In genomic region chr9:68976851-68977250, GRCm38 (mm10) we compare ENCODE assay signal across 33 mouse cellular contexts.
DNase-seq lines count a peak whose midpoint lies in the region; ATAC-seq and TF ChIP-seq lines count a peak whose summit lies in the region.
"Had no signal": no experiment of that assay in that cellular context is flagged by ENCODE, and none has a peak within 500 bp of the region (broad histone marks: within the 10 kb centered on the region; RNA-seq: fewer than 3 reads in every experiment).

No protein-coding gene starts in this region.

- H3K36me3 ChIP-seq in embryonic facial prominence, embryonic 11.5 days (replicated peaks; ENCODE audit: control insufficient read depth, insufficient read depth, low read depth, low read length): no peaks in the 10 kb centered on the region
- no peaks in the 10 kb centered on the region for H3K36me3 ChIP-seq in embryonic facial prominence, embryonic 10.5 days (replicated peaks)
- no peaks in the 10 kb centered on the region for H3K36me3 ChIP-seq in midbrain, embryonic 10.5 days
- H3K36me3 ChIP-seq in midbrain, postnatal 0 days (ENCODE audit: insufficient read depth, low read length): no peaks in the 10 kb centered on the region
- H3K36me3 ChIP-seq in forebrain, postnatal 0 days (ENCODE audit: insufficient read depth): no peaks in the 10 kb centered on the region
- no peaks in the 10 kb centered on the region for H3K36me3 ChIP-seq in midbrain, embryonic 15.5 days (replicated peaks)
- H3K36me3 ChIP-seq: embryonic facial prominence, embryonic 12.5 days; heart, embryonic 13.5 days; hindbrain, embryonic 10.5 days; neural tube, embryonic 12.5 days had no signal

- no peak overlapping the region for H3K4me2 ChIP-seq in embryonic facial prominence, embryonic 11.5 days (ENCODE audit: low read depth, low read length)
- no peak overlapping the region for H3K4me2 ChIP-seq in midbrain, postnatal 0 days (ENCODE audit: low read depth, low read length, poor library complexity, severe bottlenecking)
- no peak overlapping the region for H3K4me2 ChIP-seq in forebrain, postnatal 0 days (ENCODE audit: low read depth)
- H3K4me2 ChIP-seq in midbrain, embryonic 15.5 days: no peak overlapping the region
- H3K4me2 ChIP-seq: embryonic facial prominence, embryonic 12.5 days; heart, embryonic 13.5 days; lung, embryonic 14.5 days; neural tube, embryonic 12.5 days had no signal

- WGBS in embryonic facial prominence, embryonic 11.5 days: 51% methylated on average over 4 of the region's 4 CpGs
- 49% methylated on average over 4 of the region's 4 CpGs for WGBS in embryonic facial prominence, embryonic 10.5 days
- WGBS in midbrain, embryonic 10.5 days: 19% methylated on average over 4 of the region's 4 CpGs
- WGBS in midbrain, postnatal 0 days: 33% methylated on average over 4 of the region's 4 CpGs
- WGBS in forebrain, postnatal 0 days: 11% methylated on average over 4 of the region's 4 CpGs
- WGBS in midbrain, embryonic 15.5 days: 20% methylated on average over 4 of the region's 4 CpGs

- no peaks in the 10 kb centered on the region for H3K9me3 ChIP-seq in embryonic facial prominence, embryonic 11.5 days (replicated peaks; ENCODE audit: control insufficient read depth, low read length)
- no peaks in the 10 kb centered on the region for H3K9me3 ChIP-seq in embryonic facial prominence, embryonic 10.5 days
- no peaks in the 10 kb centered on the region for H3K9me3 ChIP-seq in midbrain, embryonic 10.5 days (replicated peaks)
- H3K9me3 ChIP-seq in midbrain, postnatal 0 days (ENCODE audit: low read length): no peaks in the 10 kb centered on the region
- H3K9me3 ChIP-seq in forebrain, postnatal 0 days (ENCODE audit: low read length): no peaks in the 10 kb centered on the region
- no peaks in the 10 kb centered on the region for H3K9me3 ChIP-seq in midbrain, embryonic 15.5 days
- H3K9me3 ChIP-seq: embryonic facial prominence, embryonic 12.5 days; heart, embryonic 13.5 days; hindbrain, embryonic 10.5 days; neural tube, embryonic 12.5 days had no signal

- no peak overlapping the region for H3K9ac ChIP-seq in embryonic facial prominence, embryonic 11.5 days (replicated peaks; ENCODE audit: low read length)
- H3K9ac ChIP-seq in midbrain, postnatal 0 days (replicated peaks; ENCODE audit: low read length, poor library complexity, severe bottlenecking): no peak overlapping the region
- H3K9ac ChIP-seq in forebrain, postnatal 0 days: no peak overlapping the region
- H3K9ac ChIP-seq in midbrain, embryonic 15.5 days: no peak overlapping the region
- H3K9ac ChIP-seq: embryonic facial prominence, embryonic 12.5 days; heart, embryonic 13.5 days; liver, embryonic 14.5 days; lung, embryonic 14.5 days; neural tube, embryonic 12.5 days had no signal

- TF ChIP-seq CTCF in midbrain, postnatal 0 days (IDR thresholded peaks at IDR 0.05): no peak
- TF ChIP-seq CTCF in forebrain, postnatal 0 days (IDR thresholded peaks at IDR 0.05; ENCODE audit: low read depth): no peak

- peak; percentile 51 for DNase-seq in embryonic facial prominence, embryonic 11.5 days (ENCODE audit: low spot score)
- no peak for DNase-seq in embryonic facial prominence, embryonic 10.5 days (ENCODE audit: low spot score)
- no peak for DNase-seq in midbrain, embryonic 10.5 days (ENCODE audit: low spot score)
- DNase-seq in midbrain, postnatal 0 days (ENCODE audit: low spot score): no peak
- DNase-seq in forebrain, postnatal 0 days: peak; percentile 14
- DNase-seq in ovary, postnatal 14 days (ENCODE audit: low spot score): no peak
- DNase-seq in embryo, embryonic 9.5 days (ENCODE audit: extremely low spot score): no peak
- DNase-seq: adrenal gland, adult 2 months; adrenal gland, postnatal 36 days; cerebellum, adult 2 months; cerebellum, postnatal 14 days; heart, adult 2 months; heart, postnatal 14 days; kidney, adult 8-10 months; layer of hippocampus, adult 9-11 months; liver; lung, embryonic 14.5 days; lung, postnatal 14 days; right cerebral cortex, postnatal 14 days; thymus, adult 18-20 months; thymus, postnatal 25 days had no signal

- H3K27me3 ChIP-seq in embryonic facial prominence, embryonic 11.5 days (ENCODE audit: control insufficient read depth, insufficient read depth, low read length): no peaks in the 10 kb centered on the region
- peaks cover 44% of the 10 kb centered on the region for H3K27me3 ChIP-seq in embryonic facial prominence, embryonic 10.5 days (replicated peaks; ENCODE audit: low read depth, poor library complexity, severe bottlenecking)
- H3K27me3 ChIP-seq in midbrain, embryonic 10.5 days (ENCODE audit: low read depth, poor library complexity, severe bottlenecking): peaks cover 55% of the 10 kb centered on the region
- H3K27me3 ChIP-seq in midbrain, postnatal 0 days (ENCODE audit: insufficient read depth, low read length): no peaks in the 10 kb centered on the region
- no peaks in the 10 kb centered on the region; the same call in 1 of the 2 replicates for H3K27me3 ChIP-seq in forebrain, postnatal 0 days (ENCODE audit: insufficient read depth, low read length)
- no peaks in the 10 kb centered on the region; the same call in 1 of the 2 replicates for H3K27me3 ChIP-seq in midbrain, embryonic 15.5 days (replicated peaks)
- H3K27me3 ChIP-seq: CH12.LX; heart, embryonic 13.5 days; neural tube, embryonic 12.5 days had no signal

- no peak overlapping the region for H3K4me3 ChIP-seq in embryonic facial prominence, embryonic 11.5 days (ENCODE audit: low read depth, low read length)
- H3K4me3 ChIP-seq in embryonic facial prominence, embryonic 10.5 days: no peak overlapping the region
- no peak overlapping the region for H3K4me3 ChIP-seq in midbrain, embryonic 10.5 days
- no peak overlapping the region for H3K4me3 ChIP-seq in midbrain, postnatal 0 days (ENCODE audit: low read depth, low read length)
- no peak overlapping the region for H3K4me3 ChIP-seq in forebrain, postnatal 0 days (ENCODE audit: low read depth, low read length)
- H3K4me3 ChIP-seq in midbrain, embryonic 15.5 days: no peak overlapping the region
- H3K4me3 ChIP-seq: embryonic facial prominence, embryonic 12.5 days; erythroblast, embryonic 14.5 days; heart, adult 2 months; heart, embryonic 13.5 days; hindbrain, embryonic 10.5 days; myocyte; neural tube, embryonic 12.5 days had no signal

- H3K4me1 ChIP-seq in embryonic facial prominence, embryonic 11.5 days (ENCODE audit: control insufficient read depth, insufficient read depth, low read length): no peaks in the 10 kb centered on the region; the same call in 1 of the 2 replicates
- peaks cover 20% of the 10 kb centered on the region for H3K4me1 ChIP-seq in embryonic facial prominence, embryonic 10.5 days
- H3K4me1 ChIP-seq in midbrain, embryonic 10.5 days: peaks cover 29% of the 10 kb centered on the region
- H3K4me1 ChIP-seq in midbrain, postnatal 0 days (ENCODE audit: insufficient read depth, low read length): no peaks in the 10 kb centered on the region; the same call in 1 of the 2 replicates
- no peaks in the 10 kb centered on the region for H3K4me1 ChIP-seq in forebrain, postnatal 0 days (ENCODE audit: insufficient read depth)
- peaks cover 24% of the 10 kb centered on the region for H3K4me1 ChIP-seq in midbrain, embryonic 15.5 days
- H3K4me1 ChIP-seq: heart, embryonic 13.5 days; neural tube, embryonic 12.5 days had no signal

- no peak for ATAC-seq in embryonic facial prominence, embryonic 11.5 days (replicated peaks; ENCODE audit: insufficient number of reproducible peaks, low FRiP score, low TSS enrichment, low read depth)
- no peak for ATAC-seq in midbrain, postnatal 0 days (ENCODE audit: low FRiP score)
- ATAC-seq in forebrain, postnatal 0 days: no peak
- no peak for ATAC-seq in midbrain, embryonic 15.5 days (replicated peaks)
- ATAC-seq: activated CD4-positive, CD25-positive, alpha-beta regulatory T cell, adult 4 months; intestine, embryonic 16.5 days had no signal

- H3K27ac ChIP-seq in embryonic facial prominence, embryonic 11.5 days (replicated peaks; ENCODE audit: low read depth, low read length): no peak overlapping the region
- no peak overlapping the region; the same call in 1 of the 2 replicates for H3K27ac ChIP-seq in embryonic facial prominence, embryonic 10.5 days (replicated peaks)
- peak overlapping the region; percentile 7; the same call in 1 of the 2 replicates for H3K27ac ChIP-seq in midbrain, embryonic 10.5 days (replicated peaks)
- no peak overlapping the region for H3K27ac ChIP-seq in midbrain, postnatal 0 days (ENCODE audit: low read depth, low read length)
- H3K27ac ChIP-seq in forebrain, postnatal 0 days (ENCODE audit: low read depth, low read length): no peak overlapping the region
- H3K27ac ChIP-seq in midbrain, embryonic 15.5 days: 0 out of 2 replicates have a peak overlapping the region, but pooled peaks have one; percentile 27
- H3K27ac ChIP-seq: embryonic facial prominence, embryonic 12.5 days; heart, adult 2 months; heart, embryonic 13.5 days; hindbrain, embryonic 10.5 days; kidney, postnatal 0 days; liver, embryonic 14.5 days; neural tube, embryonic 12.5 days had no signal

Comparison
In these comparisons a context has a peak if more than half of its experiments do, and no peak if none do; other contexts are left out.
1. DNase-seq: peak in embryonic facial prominence, embryonic 11.5 days (single experiment) and forebrain, postnatal 0 days (single experiment); none in embryonic facial prominence, embryonic 10.5 days (single experiment), midbrain, embryonic 10.5 days (single experiment), midbrain, postnatal 0 days (single experiment), ovary, postnatal 14 days (single experiment) and embryo, embryonic 9.5 days (single experiment).
2. H3K27ac ChIP-seq: peak in midbrain, embryonic 10.5 days (single experiment) and midbrain, embryonic 15.5 days (single experiment); none in embryonic facial prominence, embryonic 11.5 days (single experiment), embryonic facial prominence, embryonic 10.5 days (single experiment), midbrain, postnatal 0 days (single experiment) and forebrain, postnatal 0 days (single experiment).